Mouse (Mus musculus) urinary bladder, postnatal 14 days (tissue): ENCODE data around the gene Ano2.

Experiments used
- DNase-seq: peaks from one replicate; pipeline ENCODE4 v3.0.0; 2021; ENCODE audit warnings: low spot score

Ano2 gene

GRCm38 (mm10) chr6:125743203-125744100, 53.2 kb downstream of the Ano2 start:
- no peak for DNase-seq

- no peak for DNase-seq
These were observed 57.2 kb downstream of the Ano2 start for GRCm38 (mm10) chr6:125747322-125747930.

GRCm38 (mm10) chr6:125748646-125749045, 58.4 kb downstream of the Ano2 start:
- no peak for DNase-seq

GRCm38 (mm10) chr6:125762851-125763519, 72.8 kb downstream of the Ano2 start:
- DNase-seq, result no peak

GRCm38 (mm10) chr6:125773256-125773655, 83.0 kb downstream of the Ano2 start:
- no peak for DNase-seq

GRCm38 (mm10) chr6:125776291-125776690, 86.1 kb downstream of the Ano2 start:
- no peak for DNase-seq

- no peak for DNase-seq
These were observed 112.7 kb downstream of the Ano2 start for GRCm38 (mm10) chr6:125802954-125803353.

- DNase-seq, result no peak
These were observed 113.3 kb downstream of the Ano2 start for GRCm38 (mm10) chr6:125803364-125804011.

GRCm38 (mm10) chr6:125808996-125809649, 118.9 kb downstream of the Ano2 start:
- DNase-seq, result no peak

- DNase-seq, result no peak
These were observed 121.2 kb downstream of the Ano2 start for GRCm38 (mm10) chr6:125811395-125811794.

GRCm38 (mm10) chr6:125838121-125838520, 147.9 kb downstream of the Ano2 start:
- peak; percentile 26 for DNase-seq

- DNase-seq, result no peak
These were observed 151.1 kb downstream of the Ano2 start for GRCm38 (mm10) chr6:125841284-125841683.

GRCm38 (mm10) chr6:125851196-125851595, 161.0 kb downstream of the Ano2 start:
- DNase-seq, result no peak

- DNase-seq, result no peak
These were observed 168.1 kb downstream of the Ano2 start for GRCm38 (mm10) chr6:125858294-125858693.

- DNase-seq, result peak; percentile 47
These were observed 178.3 kb downstream of the Ano2 start for GRCm38 (mm10) chr6:125868516-125868915.

- no peak for DNase-seq
These were observed 181.3 kb downstream of the Ano2 start for GRCm38 (mm10) chr6:125871482-125871881.

- no peak for DNase-seq
These were observed 184.5 kb downstream of the Ano2 start for GRCm38 (mm10) chr6:125874742-125875141.

- no peak for DNase-seq
These were observed 186.7 kb downstream of the Ano2 start for GRCm38 (mm10) chr6:125876884-125877283.

- DNase-seq, result no peak
These were observed 188.5 kb downstream of the Ano2 start for GRCm38 (mm10) chr6:125878671-125879070.

GRCm38 (mm10) chr6:125879306-125879705, 189.1 kb downstream of the Ano2 start:
- DNase-seq, result no peak

GRCm38 (mm10) chr6:125888596-125888995, 198.4 kb downstream of the Ano2 start:
- no peak for DNase-seq

- no peak for DNase-seq
These were observed 204.1 kb downstream of the Ano2 start for GRCm38 (mm10) chr6:125894340-125894739.
